Mouse (Mus musculus): ENCODE results near the gene Mall.

- TF ChIP-seq GATA1 (IDR thresholded peaks at IDR 0.05; ENCODE audit: borderline replicate concordance, low read length) = no peak
- no peak for TF ChIP-seq FLI1 (IDR thresholded peaks at IDR 0.05; ENCODE audit: low read length)
Observed at GRCm38 (mm10) chr2:127662708-127663107, 67.0 kb downstream of the Mall start.
